Mouse (Mus musculus) kidney, postnatal 14 days (tissue): ENCODE results near the gene Cnnm4.
"Not testable (repeated sequence)": the region's sequence is repeated elsewhere in the genome, so short reads cannot be mapped to it uniquely, and the experiment has no call there.

Source experiments
- DNase-seq: peaks from one replicate; pipeline ENCODE4 v3.0.0; 2022; ENCODE audit warnings: mixed read lengths

Cnnm4 gene

DNA sequence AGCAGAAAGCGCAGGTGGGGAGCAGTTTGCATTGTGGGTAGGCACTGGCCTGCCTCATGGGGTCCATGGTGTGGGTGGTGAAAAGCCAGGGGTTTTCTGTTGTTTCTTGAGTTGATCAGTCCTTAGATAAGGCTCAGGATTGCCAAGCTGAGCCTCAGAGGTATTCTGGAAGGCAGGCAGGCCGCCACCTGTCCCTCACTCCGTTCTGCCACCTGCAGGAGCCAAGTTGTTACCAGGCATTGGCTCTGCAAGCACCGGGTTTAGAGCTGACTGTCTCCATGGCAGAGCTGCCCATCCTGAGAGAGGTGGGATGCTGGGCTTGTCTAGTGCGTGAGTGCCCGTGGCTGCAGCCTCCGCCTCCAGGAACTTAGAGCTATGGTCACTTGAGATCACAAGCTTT, 50.8 kb downstream of the Cnnm4 start:
- no peak for DNase-seq

DNA sequence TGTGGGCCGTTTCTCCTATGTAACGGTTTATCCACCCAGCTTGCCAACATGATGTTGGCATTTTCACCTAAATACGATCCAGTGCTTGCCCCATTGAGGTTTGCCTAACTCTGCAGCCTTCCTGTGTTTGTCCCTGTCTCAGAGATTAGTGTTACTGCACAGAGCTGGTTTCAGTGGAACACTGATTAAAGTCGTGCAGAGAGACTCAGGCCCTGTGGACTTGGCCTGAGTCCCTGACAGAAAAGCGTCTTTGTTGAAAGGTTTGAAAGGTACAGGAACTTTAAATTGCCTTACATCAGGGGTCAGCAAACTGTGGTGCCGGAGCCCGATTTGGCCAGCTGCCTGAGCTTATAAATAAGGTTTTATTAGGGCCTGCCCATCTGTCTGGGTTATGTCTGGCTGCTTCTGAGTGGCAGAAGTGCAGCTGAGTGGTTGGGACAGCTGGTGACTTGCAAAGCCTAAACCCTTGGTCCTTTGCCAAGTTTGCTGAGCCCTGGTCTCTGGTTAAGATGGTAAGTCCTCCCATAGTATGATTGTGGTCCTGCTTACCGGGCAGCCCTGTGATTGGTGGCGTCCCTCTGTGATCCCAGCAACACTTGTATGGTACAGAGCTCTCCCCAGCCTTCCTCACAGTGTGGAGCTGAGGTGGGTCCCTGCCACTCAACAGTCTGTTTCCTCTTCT, 52.1 kb downstream of the Cnnm4 start:
- no peak for DNase-seq

DNA sequence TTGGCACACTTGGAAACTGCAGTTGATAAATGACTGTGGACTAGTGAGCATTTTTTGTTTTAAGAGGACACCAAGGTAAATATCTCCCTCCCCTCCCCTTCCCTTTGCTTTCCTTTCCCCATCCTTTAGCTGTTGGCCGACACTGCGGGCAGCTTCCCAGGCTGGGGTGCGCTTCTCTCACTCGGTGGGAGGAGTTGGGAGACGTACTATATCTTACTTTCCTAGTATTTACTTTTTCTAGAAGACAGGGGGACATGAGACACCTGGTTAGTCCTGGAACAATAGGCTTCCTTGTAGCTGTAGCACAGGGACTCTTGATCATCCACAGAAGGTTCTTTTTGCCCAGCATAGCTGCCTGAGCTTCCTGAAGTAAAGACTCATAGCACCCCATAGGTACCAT, 52.6 kb downstream of the Cnnm4 start:
- DNase-seq: no peak

DNA sequence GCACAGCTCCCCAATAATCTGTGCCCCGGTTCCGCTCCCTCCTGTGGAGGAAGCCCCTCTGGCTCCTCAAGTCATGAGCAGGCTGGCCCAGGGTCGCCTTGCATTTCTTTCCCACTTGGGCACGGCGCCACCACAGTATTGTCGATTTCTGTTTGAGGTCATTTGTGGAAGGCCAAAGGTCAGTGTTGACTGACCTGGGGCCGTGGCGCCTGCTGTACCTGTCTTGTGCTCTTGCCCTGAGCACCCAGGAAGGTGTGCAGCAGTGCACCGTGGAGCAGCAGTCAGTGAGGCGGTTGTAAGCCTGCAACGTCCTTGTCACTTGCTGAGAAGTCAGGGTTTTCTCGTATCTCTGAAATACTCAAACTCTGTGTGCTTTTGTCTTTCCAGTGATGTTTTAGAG, 54.4 kb downstream of the Cnnm4 start:
- no peak for DNase-seq

DNA sequence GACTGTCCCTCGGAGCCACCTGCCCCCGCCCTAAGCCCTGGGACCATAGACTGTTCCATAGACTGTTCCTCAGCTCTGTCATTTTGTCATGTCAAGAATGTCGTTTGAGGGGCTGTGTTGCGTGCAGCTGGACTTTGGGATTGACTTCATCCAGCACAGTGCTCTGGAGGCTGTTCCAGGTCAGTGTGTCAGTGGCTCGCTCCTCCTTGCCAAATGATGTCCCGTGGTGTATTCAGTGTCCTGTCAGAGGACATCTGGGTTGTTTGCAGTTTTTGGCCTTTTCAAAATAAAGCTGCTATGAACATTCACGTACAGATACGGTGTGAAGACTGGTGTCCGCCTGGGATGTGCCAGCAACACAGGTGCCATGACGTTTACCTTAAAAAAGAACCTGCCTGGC, 55.5 kb downstream of the Cnnm4 start:
- DNase-seq: no peak

DNA sequence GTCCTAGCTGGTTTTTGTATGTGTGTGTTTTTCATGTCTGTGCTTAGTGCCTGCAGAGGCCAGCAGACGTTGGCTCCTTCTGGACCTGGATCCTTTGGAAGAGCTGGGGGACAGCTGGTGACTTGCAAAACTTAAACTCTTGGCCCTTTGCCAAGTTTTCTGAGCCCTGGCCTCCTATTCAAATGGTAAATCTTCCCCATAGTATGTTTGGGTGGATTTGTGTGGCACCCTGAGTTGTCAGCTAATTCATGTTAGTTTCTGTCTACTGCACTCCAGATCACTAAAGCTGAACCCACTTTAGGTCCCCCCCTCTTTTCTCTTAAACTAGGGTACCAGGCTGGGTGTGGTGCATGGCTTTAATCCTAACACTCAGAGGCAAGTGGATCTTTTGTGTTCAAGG, 56.9 kb downstream of the Cnnm4 start:
- no peak for DNase-seq

DNA sequence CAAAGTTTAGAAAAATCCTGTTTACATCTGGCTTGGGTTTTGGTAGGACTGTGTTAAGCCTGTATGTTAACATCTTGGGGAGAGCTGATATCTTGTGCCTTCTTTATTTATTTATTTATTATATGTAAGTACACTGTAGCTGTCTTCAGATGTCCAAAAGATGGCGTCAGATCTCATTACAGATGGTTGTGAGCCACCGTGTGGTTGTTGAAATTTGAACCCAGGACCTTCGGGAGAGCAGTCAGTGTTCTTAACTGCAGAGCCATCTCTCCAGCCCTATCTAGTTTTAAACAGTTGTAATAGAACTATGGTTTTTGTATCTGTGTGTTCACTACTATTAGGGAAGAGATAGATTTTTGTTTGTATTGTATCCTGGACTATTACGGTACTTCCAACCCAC, 57.9 kb downstream of the Cnnm4 start:
- DNase-seq: no peak

DNA sequence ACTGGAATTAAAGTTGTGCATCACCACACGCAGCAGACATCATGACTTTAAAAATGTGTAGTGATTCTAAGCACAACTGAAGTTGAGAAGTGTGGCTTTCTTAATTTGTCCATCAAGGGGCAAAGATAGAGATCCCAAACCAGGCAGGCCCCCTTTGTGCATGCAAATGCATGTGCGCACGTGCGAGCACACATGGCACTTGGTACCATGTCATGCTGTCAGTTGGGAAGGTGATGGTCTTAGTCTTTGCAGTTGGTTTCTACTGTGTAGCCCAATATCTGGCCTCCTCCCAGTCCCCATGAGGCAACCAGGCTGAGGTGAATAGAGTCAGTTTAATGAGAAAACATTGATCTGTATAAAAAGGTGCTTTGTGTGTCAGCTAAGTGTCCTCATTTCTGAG, 58.5 kb downstream of the Cnnm4 start:
- no peak for DNase-seq

DNA sequence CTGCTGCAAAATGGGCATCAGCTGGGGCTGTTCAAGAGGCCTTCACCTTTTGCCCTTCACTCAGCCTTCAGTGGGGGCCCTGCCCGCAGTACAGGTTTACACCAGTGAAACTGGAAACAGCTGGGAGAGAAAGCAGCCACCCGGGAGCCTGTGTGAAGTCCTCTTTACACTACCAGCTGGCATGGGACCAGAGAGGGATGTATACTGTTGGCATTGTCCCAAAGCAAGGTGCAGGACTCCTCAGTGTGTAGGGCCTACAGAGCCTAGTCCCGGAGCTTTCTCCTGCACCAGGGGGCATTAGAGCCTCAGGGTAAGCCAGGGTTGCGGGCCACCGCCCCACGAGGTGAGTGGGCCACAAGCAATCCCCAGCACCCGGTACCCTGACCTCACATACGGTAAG, 59.1 kb downstream of the Cnnm4 start:
- no peak for DNase-seq

DNA sequence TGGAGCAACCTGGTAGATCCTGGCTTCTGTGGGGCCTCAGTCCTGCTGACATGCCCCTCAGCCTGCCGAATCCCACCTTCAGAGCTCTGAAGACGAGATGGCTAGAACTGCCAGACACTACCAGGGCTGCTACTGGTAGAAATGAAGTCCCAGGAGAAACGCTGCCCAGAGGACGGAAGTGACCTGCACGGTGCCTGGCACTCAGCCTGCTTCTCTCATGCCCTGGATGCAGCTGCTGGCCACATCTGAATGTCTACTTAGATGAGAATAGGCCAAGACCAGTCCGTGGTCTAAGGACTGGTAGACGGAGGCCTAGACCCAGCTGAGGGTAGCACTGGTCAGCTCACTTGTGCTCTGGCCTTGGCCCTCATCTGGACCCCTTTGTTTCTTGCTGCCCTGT, 59.5 kb downstream of the Cnnm4 start:
- DNase-seq: no peak

DNA sequence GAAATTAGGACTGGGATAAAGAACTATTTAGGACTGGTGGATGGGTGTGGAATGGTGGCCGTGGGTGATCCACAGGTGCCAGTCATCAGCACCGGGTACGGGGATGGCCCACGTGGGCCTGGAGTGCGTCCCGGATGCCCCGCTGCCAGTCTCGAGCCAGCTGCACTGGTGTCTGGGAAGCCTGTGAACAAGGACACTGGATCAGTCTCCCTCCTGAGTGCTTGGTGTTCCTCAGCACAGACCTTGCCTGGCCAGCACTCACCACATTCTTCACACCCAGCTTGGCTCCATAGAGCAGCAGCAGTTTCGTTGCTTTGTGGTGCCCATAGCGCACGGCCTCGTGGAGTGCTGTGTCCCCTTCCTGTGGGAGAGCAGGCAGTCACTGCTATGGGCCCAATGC, 60.0 kb downstream of the Cnnm4 start:
- DNase-seq: no peak

DNA sequence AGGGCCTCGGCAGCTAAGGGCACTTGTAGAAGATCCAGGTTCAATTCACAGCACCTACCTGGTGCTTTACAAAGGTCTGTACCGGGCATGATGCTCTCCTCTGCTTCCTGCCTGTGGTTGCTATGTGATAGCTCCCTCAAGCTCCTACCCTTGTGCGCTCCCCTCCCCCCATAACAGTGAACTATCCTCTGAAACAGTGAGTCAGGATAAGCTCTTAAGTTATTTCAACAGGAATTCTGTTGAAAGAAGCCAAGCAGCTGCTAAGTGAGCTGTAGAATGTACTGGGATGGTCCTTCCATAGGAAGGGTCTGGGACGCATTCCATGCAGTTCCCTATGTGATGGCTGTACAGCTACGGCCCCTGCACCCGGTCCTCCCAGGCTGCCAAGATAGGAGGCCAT, 62.1 kb downstream of the Cnnm4 start:
- no peak for DNase-seq

DNA sequence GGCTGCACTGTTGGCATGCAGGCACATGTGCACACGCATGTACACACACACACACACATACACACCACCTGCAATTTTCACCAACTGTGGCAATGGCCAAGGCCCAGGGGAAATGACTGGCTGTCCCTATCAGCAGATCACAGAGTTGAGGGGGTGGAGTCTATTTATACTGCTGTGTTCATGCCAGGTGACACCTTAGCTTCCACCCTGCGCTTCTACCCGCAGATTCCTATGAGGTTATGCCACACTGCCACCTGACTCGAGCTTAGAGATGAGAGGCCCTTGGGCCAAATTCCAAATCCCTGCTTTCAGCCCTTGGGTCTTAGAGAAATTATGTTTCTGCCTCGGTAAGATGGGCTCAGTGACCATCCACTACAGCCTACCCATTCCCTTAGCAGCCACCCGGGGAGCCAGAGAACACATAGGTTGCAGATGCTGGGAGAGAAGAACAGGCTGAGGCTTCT, 63.2 kb downstream of the Cnnm4 start:
- DNase-seq: peak; percentile 50

DNA sequence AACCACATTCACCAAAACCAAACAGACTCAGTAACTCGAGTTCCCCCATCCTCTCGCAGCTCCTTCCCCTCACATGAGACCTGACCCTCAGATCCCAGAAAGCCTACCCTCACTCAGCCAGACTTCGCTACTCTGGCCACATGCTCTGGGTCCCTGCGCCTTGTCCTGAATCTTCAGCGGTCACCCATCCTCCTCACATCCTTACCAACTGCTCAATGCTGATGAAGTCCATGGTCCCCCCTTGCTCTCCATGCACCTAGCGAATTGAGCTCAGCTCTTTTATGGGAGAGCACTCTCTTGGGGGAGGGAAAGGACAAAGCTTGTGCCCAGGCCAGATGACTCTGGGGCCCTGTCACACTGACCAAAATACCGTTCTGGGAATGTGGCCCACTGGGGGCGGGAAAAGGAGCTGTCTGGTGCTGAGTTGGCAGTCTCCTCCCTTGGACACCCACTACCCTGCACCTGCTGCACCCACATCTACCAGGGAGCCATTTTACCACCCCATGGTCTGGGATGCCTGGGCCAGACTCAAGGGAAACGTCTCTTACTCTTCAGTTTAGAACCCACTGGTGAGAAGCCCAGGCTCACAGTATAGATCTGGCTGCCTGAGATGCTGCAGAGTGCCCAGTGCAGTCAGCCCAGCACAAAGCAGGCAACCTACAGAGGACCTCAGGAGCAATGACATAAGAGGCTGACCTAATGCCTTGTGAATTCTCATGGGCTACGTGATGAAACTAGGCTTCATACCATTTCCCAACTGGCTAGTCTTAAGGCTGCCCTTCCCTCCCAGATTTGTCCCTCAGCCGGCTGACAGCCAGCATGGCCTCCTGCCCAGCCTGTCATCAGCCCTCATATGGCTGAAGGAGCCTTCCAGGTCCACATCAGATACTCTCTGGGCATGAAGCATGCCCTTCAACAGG, 64.3 kb downstream of the Cnnm4 start:
- no peak for DNase-seq

DNA sequence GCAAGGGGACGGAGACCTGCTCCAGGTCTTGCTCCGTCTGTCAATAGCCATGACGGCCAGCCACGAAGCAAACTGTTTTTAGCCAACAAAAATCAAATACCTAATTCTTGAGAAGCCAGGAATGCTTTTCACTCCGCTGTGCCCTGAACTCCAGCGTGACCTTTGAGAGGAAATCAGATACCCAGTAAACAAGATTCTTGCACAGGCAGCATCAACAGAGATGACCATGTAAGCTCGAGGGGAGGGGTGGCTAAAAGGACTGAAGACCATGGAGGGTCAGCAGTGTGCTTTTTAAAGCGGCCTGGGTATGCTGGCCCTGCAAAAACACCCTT, 64.9 kb downstream of the Cnnm4 start:
- no peak for DNase-seq

DNA sequence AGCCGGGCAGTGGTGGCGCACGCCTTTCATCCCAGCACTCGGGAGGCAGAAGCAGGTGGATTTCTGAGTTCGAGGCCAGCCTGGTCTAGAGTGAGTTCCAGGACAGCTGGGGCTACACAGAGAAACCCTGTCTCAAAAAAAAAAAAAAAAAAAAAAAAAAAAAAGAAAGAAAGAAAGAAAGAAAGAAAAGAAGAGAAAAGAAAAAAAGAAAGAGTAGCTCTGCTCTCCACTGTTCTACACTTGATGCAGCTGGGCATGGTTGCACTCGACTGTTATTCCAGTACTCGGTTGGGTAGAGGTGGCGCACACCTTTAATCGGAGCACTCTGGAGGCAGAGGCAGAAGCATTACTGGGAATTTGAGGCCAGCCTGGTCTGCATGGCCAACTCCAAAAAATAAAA, 65.4 kb downstream of the Cnnm4 start, which contains the start of gene Ankrd23:
TSS of gene Ankrd23 (minus strand) at position 101 of the 400 bp plus-strand sequence.
- DNase-seq: not testable (repeated sequence)

DNA sequence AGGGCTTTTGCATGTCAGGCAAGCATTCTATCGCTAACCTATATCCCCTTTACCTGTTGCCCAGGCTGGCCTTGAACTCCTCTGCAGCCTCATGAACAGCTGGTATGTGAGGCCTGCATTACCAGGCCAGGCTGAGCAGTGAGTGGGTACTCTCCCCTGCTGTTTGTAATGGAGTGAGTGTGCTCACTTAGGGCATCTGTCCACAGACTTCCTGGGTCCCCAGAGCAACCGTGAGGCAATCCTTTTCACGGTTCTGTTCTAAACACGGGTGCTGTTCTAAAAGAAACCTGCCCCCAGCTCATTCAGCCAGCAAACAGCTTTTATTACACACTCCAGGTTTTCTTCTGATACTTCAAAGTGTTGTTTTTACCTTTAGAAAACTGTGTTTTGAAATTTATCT, 67.3 kb downstream of the Cnnm4 start:
- DNase-seq: no peak

DNA sequence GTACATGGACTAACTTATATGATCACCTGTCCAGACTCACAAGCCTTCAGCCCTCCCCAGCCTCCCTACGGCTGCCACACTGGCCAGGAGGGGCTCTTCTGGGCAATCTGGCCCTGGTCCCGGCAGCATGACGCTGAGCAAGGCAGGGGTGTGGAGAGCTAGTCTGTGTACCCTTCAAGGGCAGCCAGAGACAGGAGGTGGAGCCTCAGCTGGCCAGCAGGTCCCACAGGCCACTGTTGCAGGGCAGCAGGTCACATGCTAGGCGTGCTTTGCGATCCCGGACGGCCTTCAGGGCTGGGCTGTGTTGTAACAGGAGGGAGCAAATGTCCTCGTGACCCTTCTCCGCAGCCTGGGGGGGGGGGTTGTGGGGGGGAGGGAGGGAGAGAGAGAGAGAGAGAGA, 67.8 kb downstream of the Cnnm4 start, which contains the start of gene Gm42417:
TSS of gene Gm42417 (minus strand) at position 244 of the 400 bp plus-strand sequence.
- DNase-seq: peak; percentile 92

DNA sequence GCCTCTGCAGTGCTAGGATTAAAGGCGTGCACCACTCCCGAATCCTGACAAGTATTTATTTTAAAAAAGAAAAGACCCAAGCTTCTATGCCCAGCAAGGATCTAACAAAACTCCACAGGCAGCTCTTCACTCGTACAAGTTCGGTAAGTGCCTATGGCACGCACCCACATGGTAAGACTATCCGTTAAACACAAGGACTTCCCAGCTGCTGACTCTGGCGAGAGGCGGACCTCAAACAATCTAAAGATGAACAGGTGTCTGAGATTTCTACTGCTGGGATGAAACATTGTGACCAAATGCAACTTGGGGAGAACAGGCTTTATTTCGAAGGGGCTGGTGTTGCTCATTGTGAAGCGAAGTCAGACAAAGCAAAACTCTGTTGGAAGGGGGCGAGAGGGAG, 68.7 kb downstream of the Cnnm4 start:
- no peak for DNase-seq

DNA sequence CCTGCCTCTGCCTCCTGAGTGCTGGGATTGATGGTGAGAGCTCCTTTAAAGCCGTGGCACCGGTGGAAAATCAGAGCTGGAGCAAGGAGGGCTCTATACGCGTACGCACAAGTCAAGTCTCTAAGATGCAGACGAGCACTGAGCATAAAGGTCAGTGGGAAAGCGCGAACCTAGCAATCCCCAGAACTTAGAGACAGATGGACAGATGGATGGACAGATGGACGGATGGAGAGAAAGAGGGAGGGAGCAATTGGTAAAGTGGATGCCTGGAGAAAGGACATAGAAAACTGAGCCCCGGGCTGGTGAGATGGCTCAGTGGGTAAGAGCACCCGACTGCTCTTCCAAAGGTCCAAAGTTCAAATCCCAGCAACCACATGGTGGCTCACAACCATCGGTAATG, 69.4 kb downstream of the Cnnm4 start:
- DNase-seq: no peak

DNA sequence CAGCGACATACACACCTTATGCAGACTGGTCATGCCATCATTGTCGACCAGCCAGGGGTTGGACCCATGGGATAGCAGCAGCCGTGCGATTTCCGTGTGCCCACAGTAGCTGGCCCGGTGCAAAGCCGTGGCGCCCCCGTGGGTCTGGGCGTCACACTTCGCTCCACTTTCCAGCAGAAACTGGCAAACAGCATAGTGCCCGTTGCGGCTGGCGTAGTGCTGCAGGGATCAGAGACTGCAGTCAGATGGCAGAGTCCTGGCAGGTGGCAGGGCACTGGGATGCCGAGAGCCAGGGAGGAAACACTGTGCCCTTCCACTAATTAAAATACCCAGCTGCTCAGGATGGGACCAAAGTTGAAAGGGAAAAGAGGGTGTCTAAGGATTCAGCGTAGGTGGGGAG, 70.4 kb downstream of the Cnnm4 start:
- no peak for DNase-seq

DNA sequence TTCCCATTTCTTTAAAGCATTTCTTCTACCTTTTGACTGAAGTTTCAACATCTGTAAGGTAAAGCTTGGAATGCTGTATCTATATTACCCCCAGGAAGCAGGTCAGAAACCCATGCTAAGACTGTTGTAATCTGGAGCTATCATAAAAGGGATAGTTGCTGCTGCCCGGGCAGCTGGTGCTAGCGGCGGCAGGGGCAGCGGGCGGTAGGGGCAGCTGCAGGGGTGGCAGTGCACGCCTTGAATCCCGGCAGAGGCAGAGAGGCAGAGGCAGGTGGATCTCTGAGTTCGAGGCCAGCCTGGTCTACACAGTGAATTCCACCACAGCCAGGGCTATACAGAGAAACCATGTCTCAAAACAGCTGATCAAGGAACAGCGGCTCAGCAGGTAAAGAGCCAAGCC, 71.5 kb downstream of the Cnnm4 start:
- DNase-seq: no peak

DNA sequence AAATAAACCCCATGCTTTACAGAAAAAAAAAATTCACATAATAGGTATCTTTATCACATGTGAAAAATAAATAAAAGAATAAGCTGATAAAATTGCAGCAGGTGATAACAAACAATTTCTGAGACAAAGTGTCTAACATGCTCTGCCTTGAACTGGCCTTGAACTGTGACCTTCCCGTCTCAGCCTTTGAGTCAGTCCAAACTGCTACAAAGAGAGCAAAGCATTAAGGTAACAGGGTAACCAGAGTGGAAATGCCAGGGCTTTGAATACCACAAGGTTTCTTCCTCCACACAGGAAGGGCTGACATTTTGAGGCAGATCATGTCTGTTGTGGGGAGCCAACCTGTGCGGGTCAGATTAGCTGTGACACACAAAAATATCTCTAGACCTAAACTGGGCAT, 74.0 kb downstream of the Cnnm4 start:
- no peak for DNase-seq

DNA sequence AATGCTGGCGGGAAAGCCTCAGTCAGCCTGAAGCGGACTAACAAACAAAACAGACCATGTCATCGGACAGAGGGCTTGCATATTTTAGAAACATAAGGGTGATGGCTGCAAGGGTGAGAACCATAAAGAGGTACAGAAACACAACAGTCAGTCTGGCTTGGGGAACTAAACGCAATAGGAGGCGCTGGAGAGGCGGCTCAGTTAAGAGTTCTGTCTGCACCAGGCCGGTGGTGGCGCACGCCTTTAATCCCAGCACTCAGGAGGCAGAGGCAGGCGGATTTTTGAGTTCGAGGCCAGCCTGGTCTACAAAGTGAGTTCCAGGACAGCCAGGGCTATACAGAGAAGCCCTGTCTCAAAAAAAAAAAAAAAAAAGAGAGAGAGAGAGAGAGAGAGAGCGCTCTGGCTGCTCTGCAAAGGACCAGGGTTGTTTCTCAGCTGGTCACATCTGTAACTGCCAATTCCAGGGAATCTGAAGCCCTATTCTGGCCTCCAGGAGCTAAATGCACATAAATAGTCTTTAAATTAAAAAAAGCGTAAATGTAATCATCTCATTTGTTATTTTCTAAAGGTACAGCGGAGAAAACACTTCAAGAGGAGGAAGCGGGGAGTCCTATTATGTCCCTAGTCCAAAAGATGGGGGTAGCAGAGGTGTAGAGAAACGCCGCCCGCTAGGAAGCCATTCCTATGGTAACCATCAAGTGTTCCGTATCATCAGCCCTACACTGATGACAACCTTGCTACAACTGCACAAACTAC, 74.6 kb downstream of the Cnnm4 start:
- no peak for DNase-seq
